ENCODE assay signal across 13 mouse cellular contexts in the genomic region with DNA sequence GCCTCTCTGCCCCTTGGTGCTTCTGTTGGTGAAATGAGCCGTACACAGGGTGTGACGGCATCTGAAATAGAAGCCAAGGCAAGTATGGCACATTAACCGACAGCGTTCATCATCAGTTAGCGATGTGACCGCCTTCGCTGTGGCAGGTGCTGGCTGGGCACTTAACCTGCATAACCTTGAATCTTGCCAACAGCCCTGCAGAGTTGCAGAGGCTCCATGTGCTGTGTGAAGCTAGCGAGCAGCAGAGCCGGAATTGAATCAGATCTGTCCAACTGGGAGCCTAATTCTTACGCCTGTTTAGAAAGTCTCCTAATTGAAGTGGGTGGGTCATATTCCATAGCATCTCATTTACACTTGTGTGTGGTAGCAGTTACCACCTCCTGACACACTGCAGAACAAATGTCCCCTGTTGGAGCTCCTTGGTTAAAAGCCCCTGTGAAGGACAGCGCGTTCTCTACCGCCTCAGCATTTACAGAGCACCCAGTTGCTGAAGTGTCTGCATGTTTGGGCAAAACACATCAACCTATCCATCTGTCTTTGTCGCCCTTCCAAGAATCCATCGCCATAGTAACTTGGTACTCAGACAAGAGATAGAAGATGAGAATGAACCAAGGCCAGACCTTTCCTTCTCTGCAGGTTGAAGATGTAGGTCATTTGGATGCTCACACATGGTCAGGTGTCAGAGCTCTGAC. TPM values are rescaled to one million over a fixed set of nuclear protein-coding genes. Genes with fewer than 3 reads are reported as not detected.
DNase-seq lines count a peak whose midpoint lies in the region; TF ChIP-seq lines count a peak whose summit lies in the region.
"Had no signal": no experiment of that assay in that cellular context is flagged by ENCODE, and none has a peak within 500 bp of the region (broad histone marks: within the 10 kb centered on the region; RNA-seq: fewer than 3 reads in every experiment).

No protein-coding gene starts in this region.

- H3K27me3 ChIP-seq in E14TG2a.4 (ENCODE audit: insufficient read depth, low read length) = no peaks in the 10 kb centered on the region

- H3K9me3 ChIP-seq in E14TG2a.4 (ENCODE audit: low read length) = no peaks in the 10 kb centered on the region

- DNase-seq in frontal cortex, postnatal 36 days (ENCODE audit: low spot score in 2 of 2) = peak; percentile 65 to 81
- no peak for DNase-seq in frontal cortex, postnatal 14 days (ENCODE audit: low spot score in 2 of 2)
- DNase-seq in cerebellum, adult 9-11 months = peak; percentile 82
- DNase-seq in layer of hippocampus, adult 9-10 months (ENCODE audit: low spot score) = peak; percentile 54
- no peak for DNase-seq in adrenal gland, adult (ENCODE audit: inconsistent age in 2 of 2, low spot score in 1 of 2)
- DNase-seq in adrenal gland, postnatal 25 days = no peak
- DNase-seq in kidney, postnatal 4 days = no peak
- DNase-seq: gastrocnemius, postnatal 36 days; lung, embryonic 14.5 days had no signal

- TF ChIP-seq CTCF in E14TG2a.4 (conservative IDR thresholded peaks at IDR 0.05; ENCODE audit: low read length) = no peak

- peaks cover 36% of the 10 kb centered on the region for H3K4me1 ChIP-seq in E14TG2a.4 (replicated peaks; ENCODE audit: low read depth, low read length)

- no peaks in the 10 kb centered on the region for H3K36me3 ChIP-seq in E14TG2a.4 (ENCODE audit: insufficient read depth, low read length)

- peak overlapping the region; percentile 50 for H3K4me3 ChIP-seq in E14TG2a.4 (replicated peaks; ENCODE audit: low read length)

RNA-seq across cellular contexts. Expression of gene Rho, which starts 16.9 kb away (rescaled TPM):
- 0.94 and 1.9 TPM in 2 replicates for total RNA-seq in adrenal gland, postnatal 25 days (2021)
- total RNA-seq: common myeloid progenitor, adult 5-6 weeks; gastrocnemius, postnatal 36 days; monocyte, adult 5-6 weeks had no signal

RNA-seq across cellular contexts. Expression of gene H1foo, which starts 30.1 kb away (rescaled TPM):
- total RNA-seq in adrenal gland, postnatal 25 days (2021) = not detected in 2 replicates
- total RNA-seq: common myeloid progenitor, adult 5-6 weeks; gastrocnemius, postnatal 36 days; layer of hippocampus, postnatal 25 days; monocyte, adult 5-6 weeks had no signal

Comparison
In these comparisons a context has a peak if more than half of its experiments do, and no peak if none do; other contexts are left out.
1. DNase-seq: peak in frontal cortex, postnatal 36 days (2 of 2), cerebellum, adult 9-11 months (single experiment) and layer of hippocampus, adult 9-10 months (single experiment); none in frontal cortex, postnatal 14 days (0 of 2), adrenal gland, adult (0 of 2), adrenal gland, postnatal 25 days (single experiment) and kidney, postnatal 4 days (0 of 2).